Mouse (Mus musculus) neural tube, embryonic 13.5 days (tissue): ENCODE data around the gene Pon2. TPM values are rescaled to one million over a fixed set of nuclear protein-coding genes. Genes with fewer than 3 reads are reported as not detected.
A peak's percentile ranks its signal among the peaks of the same experiment; 100 is the strongest.

Source experiments
- ATAC-seq: fragments of 200-750 bp; cut with Nextera tagmentation; 2 replicates; pipeline ENCODE4 v1.8.0; 2017; ENCODE audit warnings: low read depth, mild to moderate bottlenecking, moderate TSS enrichment, moderate library complexity
- H3K27ac ChIP-seq: fragments of 300-500 bp; sonication (generic); replicated peaks from 2 replicates; pipeline ENCODE4 v1.5.1; 2015; ENCODE audit warnings: moderate library complexity, mild to moderate bottlenecking, inconsistent platforms
- H3K27me3 ChIP-seq: fragments of 300-500 bp; sonication (generic); 2 replicates; pipeline ENCODE4 v1.6.1; 2015; ENCODE audit warnings: mild to moderate bottlenecking, inconsistent platforms
- H3K36me3 ChIP-seq: fragments of 300-500 bp; sonication (generic); 2 replicates; pipeline ENCODE4 v1.6.1; 2015; ENCODE audit warnings: mild to moderate bottlenecking, inconsistent platforms
- H3K4me1 ChIP-seq: fragments of 300-500 bp; sonication (generic); replicated peaks from 2 replicates; pipeline ENCODE4 v1.6.1; 2015; ENCODE audit warnings: inconsistent platforms
- H3K4me2 ChIP-seq: fragments of 300-500 bp; sonication (generic); 2 replicates; pipeline ENCODE4 v1.6.1; 2015; ENCODE audit warnings: inconsistent platforms, mild to moderate bottlenecking, moderate library complexity
- H3K4me3 ChIP-seq: fragments of 300-500 bp; sonication (generic); 2 replicates; pipeline ENCODE4 v1.5.1; 2015; ENCODE audit warnings: mild to moderate bottlenecking, inconsistent platforms
- H3K9ac ChIP-seq: fragments of 300-500 bp; sonication (generic); 2 replicates; pipeline ENCODE4 v1.6.1; 2015; ENCODE audit warnings: moderate library complexity, mild to moderate bottlenecking, inconsistent platforms
- H3K9me3 ChIP-seq: fragments of 300-500 bp; sonication (generic); 2 replicates; pipeline ENCODE4 v1.6.1; 2016; ENCODE audit warnings: inconsistent platforms
- WGBS: fragments of 180-500 bp; shearing (Covaris S2); methylation state at CpG from one replicate; pipeline ENCODE4 v1.1.7; 2015; 5-methylcytosine and 5-hydroxymethylcytosine counted together
- polyA plus RNA-seq: library from polyadenylated mRNA; unstranded; fragments of >200 nt; fragmentation: Nextera tagmentation; extraction: Ambion mirVana; gene quantifications from 2 replicates; pipeline ENCODE4 v1.2.1, GENCODE M21; 2015

Pon2 gene
- polyA plus RNA-seq, 1 experiment from 2014 or later: 35.4 TPM

DNA sequence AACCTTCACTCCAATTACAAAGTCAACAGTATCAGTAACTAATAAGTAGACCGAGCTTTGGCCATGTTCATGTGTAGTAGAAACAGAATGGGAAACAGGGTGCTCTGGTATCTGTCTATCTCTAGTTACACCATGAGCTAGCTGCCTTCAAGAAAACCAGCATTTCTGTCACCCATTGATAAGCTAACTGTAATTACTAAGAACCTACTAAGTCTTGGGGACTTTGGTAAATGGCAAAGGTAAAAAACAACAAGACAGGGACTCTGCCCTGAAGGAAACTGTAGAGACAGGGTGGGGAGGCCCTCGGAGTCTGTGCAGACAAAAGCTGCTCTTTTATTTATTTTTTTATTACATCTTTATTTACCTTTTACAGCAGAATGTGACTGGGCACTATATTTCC is 10.9 kb downstream of the Pon2 start:
- Histone ChIP-seq H3K9me3 (no peaks in the 10 kb centered on the region), H3K4me2 (no peak overlapping the region), H3K4me1 (peaks cover 27% of the 10 kb centered on the region), H3K27me3 (no peaks in the 10 kb centered on the region), H3K9ac (no peak overlapping the region), H3K36me3 (no peaks in the 10 kb centered on the region), H3K27ac (no peak overlapping the region), H3K4me3 (no peak overlapping the region)
- WGBS: 91% methylated on average over 2 of the region's 2 CpGs
- no peak for ATAC-seq

DNA sequence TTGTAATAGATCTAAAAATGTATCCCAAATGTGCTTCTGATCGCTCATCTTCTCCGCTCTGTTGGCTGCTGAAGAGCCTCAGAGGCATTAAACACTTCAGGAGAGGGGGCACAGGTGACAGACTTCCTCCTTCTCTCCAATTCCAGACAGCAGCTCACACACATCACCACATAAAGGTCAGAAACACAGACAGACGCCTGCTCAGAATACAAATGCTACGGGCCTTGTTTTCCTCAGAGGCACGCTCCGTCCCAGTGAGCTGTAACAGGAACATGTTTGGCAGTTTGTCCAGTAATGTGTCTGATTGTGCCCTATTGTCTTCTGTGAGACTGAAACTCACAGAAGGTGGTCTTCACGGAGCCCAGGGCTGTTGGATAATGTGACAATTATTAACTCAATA is 15.8 kb downstream of the Pon2 start:
- Histone ChIP-seq H3K36me3 (no peaks in the 10 kb centered on the region), H3K9ac (no peak overlapping the region), H3K4me2 (no peak overlapping the region), H3K4me1 (peaks cover 18% of the 10 kb centered on the region), H3K27me3 (no peaks in the 10 kb centered on the region), H3K4me3 (no peak overlapping the region), H3K27ac (0 out of 2 replicates have a peak overlapping the region, but pooled peaks have one; percentile 10), H3K9me3 (no peaks in the 10 kb centered on the region)
- no peak for ATAC-seq
- whole genome bisulfite sequencing: 34% methylated on average over 7 of the region's 7 CpGs

DNA sequence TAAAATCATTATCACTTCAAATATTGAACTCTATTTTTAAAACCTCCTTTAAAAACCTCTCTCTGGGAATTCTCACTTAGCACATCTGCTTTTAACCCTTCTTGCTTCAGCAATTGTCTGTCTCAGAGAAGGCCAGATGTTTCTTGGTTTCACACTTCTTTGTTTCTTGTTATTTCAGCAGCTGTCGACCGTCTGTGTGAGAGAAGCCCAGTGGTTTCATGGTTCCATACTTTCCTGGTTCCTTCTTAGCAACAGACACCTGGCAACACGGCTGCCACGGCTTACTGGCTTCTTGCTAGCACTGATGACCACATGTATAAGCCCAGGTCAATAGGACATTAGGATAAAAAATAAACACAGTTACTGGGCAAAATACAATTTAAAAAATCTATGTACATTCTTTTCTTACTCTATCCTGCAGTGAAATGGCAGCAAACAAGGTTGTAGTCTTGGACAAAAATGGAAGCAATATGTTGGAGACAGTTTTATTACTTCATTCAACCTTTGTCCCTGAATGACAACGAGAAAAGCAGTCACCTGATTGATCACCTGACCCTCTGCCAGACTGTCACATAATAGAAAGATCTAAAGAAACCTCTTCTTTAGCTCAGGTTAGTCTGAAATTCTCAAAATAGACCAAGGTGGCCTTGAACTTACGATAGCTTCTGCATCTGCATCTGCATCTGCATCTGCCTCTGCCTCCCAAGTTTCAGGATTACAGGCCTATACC is 17.5 kb downstream of the Pon2 start:
- Histone ChIP-seq H3K36me3 (peaks cover 5% of the 10 kb centered on the region; the same call in 1 of the 2 replicates), H3K9ac (no peak overlapping the region), H3K9me3 (no peaks in the 10 kb centered on the region), H3K4me1 (peaks cover 18% of the 10 kb centered on the region), H3K4me3 (no peak overlapping the region), H3K27ac (no peak overlapping the region), H3K4me2 (no peak overlapping the region), H3K27me3 (no peaks in the 10 kb centered on the region)
- 57% methylated on average over 6 of the region's 6 CpGs for WGBS
- ATAC-seq: no peak

DNA sequence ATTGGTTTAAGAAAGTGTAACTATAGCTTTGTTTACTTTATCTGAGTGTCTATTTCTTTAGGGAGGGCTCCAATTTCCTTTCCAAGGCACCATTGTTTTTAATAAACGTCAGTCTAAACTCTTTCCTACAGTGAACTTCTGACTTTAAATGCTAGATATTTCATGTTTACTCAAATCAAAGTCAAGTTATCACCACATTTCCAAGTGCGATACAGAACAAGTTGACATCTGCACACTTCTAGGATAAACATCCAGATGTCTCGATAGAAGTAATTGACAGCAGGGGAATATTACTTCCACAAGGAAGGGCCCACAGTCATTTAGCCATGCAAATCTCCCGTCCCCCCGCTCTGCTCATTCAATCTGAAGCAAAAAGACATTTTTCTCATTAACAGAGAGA is 20.3 kb downstream of the Pon2 start:
- no peak for ATAC-seq
- Histone ChIP-seq H3K9me3 (no peaks in the 10 kb centered on the region), H3K9ac (no peak overlapping the region), H3K27me3 (no peaks in the 10 kb centered on the region), H3K27ac (no peak overlapping the region), H3K4me1 (peaks cover 17% of the 10 kb centered on the region), H3K4me2 (no peak overlapping the region), H3K36me3 (peaks cover 5% of the 10 kb centered on the region; the same call in 1 of the 2 replicates), H3K4me3 (no peak overlapping the region)
- WGBS: 61% methylated on average over 5 of the region's 5 CpGs

DNA sequence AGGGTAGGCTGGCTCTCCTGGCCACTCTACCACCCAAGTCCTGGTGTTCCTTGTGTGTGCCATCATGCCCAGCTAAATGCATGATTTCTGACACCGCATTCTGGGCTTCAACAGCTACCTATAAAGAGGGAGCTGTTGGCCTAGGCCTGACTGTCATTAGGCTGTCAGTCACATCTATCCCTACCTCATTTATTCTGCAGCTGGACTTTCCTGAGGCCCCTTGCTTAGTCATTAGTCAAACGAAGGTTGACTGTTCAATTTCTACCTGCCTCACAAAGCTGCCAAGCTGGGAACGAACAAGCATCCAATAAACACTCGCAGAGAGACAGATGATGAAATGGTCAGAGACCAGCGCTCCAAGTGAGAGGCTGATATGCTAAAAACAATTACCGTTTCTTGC is 28.6 kb downstream of the Pon2 start:
- Histone ChIP-seq H3K27me3 (no peaks in the 10 kb centered on the region), H3K9ac (no peak overlapping the region), H3K27ac (no peak overlapping the region)

DNA sequence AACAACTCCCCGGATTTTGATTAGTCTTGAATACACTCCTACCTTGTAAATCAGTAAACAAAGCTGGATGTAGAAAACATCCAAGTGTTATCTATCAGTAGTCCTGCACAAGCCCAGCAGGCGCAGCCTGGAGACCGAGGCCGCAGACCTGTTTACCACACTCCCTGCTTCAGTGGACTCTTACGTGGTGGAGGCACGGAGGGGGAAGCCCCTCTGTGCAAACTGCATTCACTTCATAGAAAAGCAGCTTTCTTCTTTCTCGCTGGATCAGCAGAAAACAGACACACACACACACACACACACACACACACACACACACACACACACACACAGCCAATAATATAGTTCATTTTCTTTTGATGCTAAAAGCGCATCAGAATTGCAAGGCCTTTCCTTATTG is 33.5 kb downstream of the Pon2 start:
- Histone ChIP-seq H3K4me1 (no peaks in the 10 kb centered on the region), H3K9me3 (no peaks in the 10 kb centered on the region), H3K9ac (no peak overlapping the region), H3K4me3 (no peak overlapping the region), H3K4me2 (no peak overlapping the region), H3K27me3 (no peaks in the 10 kb centered on the region), H3K36me3 (no peaks in the 10 kb centered on the region), H3K27ac (no peak overlapping the region)
- 77% methylated on average over 8 of the region's 8 CpGs for WGBS
- no peak for ATAC-seq

More for the DNA sequence above, 28.6 kb downstream of the Pon2 start:
- Histone ChIP-seq H3K36me3 (0 out of 2 replicates have a peak, but pooled peaks cover 6% of the 10 kb centered on the region), H3K4me2 (no peak overlapping the region), H3K4me3 (no peak overlapping the region), H3K4me1 (no peaks in the 10 kb centered on the region), H3K9me3 (no peaks in the 10 kb centered on the region)
- no peak for ATAC-seq
- 87% methylated on average over 6 of the region's 6 CpGs for WGBS

DNA sequence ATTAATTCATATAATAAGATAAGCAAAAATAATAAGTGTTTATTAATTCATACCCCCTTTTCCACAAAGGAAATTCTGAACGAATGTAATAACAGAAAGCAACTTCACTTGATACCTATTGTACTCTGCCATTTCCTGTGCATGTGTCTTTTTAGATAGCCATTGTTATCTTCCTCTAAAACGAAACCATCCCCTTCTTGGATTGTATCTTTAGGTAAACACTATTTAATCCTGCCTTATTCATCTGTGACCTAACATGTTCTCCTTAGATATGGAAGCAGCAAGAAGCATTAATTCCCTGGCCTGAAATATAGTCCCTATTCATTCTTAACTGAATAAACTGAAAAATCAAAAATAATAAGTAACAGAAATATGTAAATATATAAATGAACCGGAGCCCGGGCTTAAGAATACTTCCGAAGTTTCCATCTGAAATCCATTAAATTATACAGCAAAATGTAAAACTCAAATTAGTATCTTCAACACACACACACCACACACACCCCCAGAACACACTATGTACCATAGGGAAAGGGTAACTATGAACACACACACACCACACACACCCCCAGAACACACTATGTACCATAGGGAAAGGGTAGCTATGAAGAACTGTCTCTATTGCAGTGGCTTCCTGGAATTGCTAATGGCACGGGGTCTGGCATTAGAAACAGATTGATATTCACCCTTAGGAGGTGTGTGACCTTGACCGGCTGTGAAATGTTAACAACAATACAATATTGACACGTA is 34.8 kb downstream of the Pon2 start:
- H3K36me3 ChIP-seq: no peaks in the 10 kb centered on the region
- no peak overlapping the region for H3K4me2 ChIP-seq
- 82% methylated on average over 8 of the region's 8 CpGs for WGBS
- ATAC-seq: no peak
- H3K27ac ChIP-seq: no peak overlapping the region
- H3K4me3 ChIP-seq: no peak overlapping the region
- H3K4me1 ChIP-seq: no peaks in the 10 kb centered on the region
- no peaks in the 10 kb centered on the region for H3K27me3 ChIP-seq
- H3K9me3 ChIP-seq: no peaks in the 10 kb centered on the region
- H3K9ac ChIP-seq: no peak overlapping the region

DNA sequence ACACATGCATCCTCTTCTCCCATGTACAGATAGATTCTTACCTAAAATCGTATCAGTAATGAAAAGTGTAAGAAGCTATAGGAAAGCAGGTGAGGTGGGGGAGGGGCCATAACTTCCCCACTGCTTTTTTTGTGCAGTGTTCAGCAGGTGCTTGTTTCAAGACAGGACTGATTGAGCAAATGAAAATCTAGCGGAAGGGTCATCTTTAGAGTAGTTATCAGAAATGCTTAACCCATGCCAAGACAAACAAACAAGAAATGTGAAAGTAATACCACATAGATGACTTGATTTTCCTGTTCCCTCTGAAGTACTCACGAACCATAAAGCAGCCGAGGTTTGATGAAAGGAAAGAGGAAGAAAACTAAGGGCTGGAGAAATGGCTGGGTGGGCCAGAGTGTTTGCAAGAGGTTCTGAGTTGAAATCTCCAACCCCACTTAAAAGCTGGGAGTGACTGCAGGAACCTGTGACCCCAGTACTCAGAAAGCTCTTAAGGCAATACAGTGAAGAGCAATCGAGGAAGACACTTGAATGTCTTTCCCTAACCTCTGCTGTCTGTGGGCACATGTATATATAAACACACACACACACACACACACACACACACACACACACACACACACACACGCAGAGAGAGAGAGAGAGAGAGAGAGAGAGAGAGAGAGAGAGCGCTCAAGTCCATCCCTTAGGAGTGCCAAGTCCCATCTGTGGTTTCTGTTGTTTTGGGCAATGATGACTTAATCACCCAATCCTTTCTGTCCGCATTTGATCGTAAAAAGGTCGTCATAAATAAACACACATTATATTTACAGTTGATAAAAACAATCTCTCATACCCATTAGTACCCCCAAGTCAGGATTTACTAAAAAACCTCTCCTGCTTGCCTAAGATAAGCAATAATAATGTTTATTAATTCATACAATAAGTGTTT is 35.7 kb downstream of the Pon2 start:
- no peak overlapping the region for H3K4me2 ChIP-seq
- H3K27ac ChIP-seq: no peak overlapping the region
- no peak overlapping the region for H3K9ac ChIP-seq
- ATAC-seq: no peak
- no peaks in the 10 kb centered on the region for H3K4me1 ChIP-seq
- no peaks in the 10 kb centered on the region for H3K27me3 ChIP-seq
- 70% methylated on average over 9 of the region's 10 CpGs for WGBS
- no peaks in the 10 kb centered on the region for H3K9me3 ChIP-seq
- H3K4me3 ChIP-seq: no peak overlapping the region
- no peaks in the 10 kb centered on the region for H3K36me3 ChIP-seq

DNA sequence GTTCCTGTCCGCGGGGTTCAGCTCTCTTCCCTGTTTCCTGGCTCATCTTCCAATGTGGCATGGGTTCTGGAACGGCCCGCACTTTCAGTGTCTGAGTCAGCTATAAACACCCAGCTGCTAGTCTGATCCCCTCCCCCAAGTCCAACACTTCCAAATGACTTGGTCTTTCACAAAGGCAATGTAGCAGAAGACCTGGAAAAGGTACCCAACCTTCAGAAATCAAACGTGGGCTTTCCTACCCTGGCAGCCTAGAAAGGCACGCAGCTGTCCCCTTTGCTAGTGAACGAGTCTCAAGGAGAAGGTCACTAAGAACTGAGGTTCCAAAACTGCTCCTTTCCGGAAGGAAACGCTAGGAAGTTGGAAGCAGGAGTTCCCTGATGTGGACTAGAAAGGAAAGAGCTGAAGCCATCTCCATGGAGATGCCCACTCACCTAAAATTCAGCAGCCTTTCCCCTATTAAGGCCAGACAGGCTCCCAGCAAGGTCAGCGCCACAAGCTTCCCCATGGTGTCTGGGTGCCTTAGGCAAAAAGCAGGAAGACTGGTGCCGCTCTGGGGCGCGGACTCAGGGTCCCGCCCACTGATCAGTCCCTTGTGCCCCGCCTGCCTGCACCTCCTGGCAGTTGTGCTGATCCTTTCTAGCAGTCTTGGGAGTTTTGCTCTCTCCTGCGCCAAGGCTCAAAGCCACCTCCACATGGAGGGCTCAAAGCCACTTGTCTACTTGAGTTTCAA is 42.4 kb downstream of the Pon2 start, which contains the start of gene Pon3:
Gene Pon3, minus strand, starts transcription at position 565 of the 730 bp plus-strand sequence.
- Histone ChIP-seq H3K9ac (peak within 1 kb of the TSS; percentile 9; the same call in 1 of the 2 replicates), H3K4me3 (peak within 1 kb of the TSS; percentile 19)
- ATAC-seq: 0 out of 2 replicates have a peak, but pooled peaks have one; percentile 27

DNA sequence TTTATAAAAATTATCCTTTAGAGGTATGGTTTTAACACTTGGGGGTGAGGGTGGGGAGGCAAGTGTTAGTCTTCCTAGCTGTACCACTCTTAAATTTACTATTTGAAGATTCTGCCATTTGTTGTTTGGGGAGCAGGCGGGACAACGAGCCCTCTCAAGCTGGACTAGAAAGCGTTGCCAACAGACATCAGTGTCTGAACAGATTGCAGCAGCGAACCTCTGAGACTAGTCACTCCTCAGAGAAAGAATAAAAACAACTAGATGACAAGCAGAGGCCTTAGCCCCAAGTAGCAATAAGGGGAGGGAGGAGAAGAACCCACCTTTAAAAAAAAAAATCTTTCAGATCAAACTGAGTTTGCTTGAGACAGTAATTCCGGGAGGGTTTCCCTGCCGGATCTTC is 43.0 kb downstream of the Pon2 start:
- Histone ChIP-seq H3K9ac (no peak overlapping the region), H3K27ac (no peak overlapping the region), H3K27me3 (no peaks in the 10 kb centered on the region), H3K4me2 (peak overlapping the region; percentile 49), H3K4me3 (peak overlapping the region; percentile 19; the same call in 1 of the 2 replicates), H3K9me3 (no peaks in the 10 kb centered on the region), H3K4me1 (0 out of 2 replicates have a peak, but pooled peaks cover 5% of the 10 kb centered on the region), H3K36me3 (no peaks in the 10 kb centered on the region)
- no peak for ATAC-seq
- WGBS: 61% methylated on average over 6 of the region's 6 CpGs

More for the DNA sequence above, 42.4 kb downstream of the Pon2 start, which contains the start of gene Pon3:
- Histone ChIP-seq H3K4me1 (0 out of 2 replicates have a peak, but pooled peaks cover 5% of the 10 kb centered on the region), H3K9me3 (no peaks in the 10 kb centered on the region), H3K4me2 (peak within 1 kb of the TSS; percentile 49), H3K27me3 (no peaks in the 10 kb centered on the region), H3K36me3 (no peaks in the 10 kb centered on the region), H3K27ac (no peak within 1 kb of the TSS)
- WGBS: 11% methylated on average over 16 of the region's 16 CpGs

DNA sequence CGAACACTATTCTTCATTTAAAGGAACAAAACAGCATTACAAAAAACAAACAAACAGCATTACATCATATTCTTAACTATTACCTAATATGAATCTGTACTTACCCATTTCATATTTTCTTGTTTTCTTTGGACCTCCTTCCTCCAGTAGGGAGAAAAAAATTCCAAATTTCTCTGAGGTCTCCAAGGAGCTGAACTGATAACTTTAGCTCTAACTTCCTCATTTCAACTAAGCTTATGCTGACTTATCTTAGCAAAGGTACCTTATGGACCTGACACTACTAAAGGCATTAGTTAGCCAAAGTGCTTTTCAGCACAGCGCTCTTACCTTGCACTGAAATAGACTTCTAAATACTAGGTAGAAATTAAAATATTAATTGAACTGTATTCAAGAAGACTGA is 43.4 kb downstream of the Pon2 start:
- Histone ChIP-seq H3K4me3 (no peak overlapping the region), H3K27ac (no peak overlapping the region), H3K27me3 (no peaks in the 10 kb centered on the region), H3K9ac (no peak overlapping the region), H3K9me3 (no peaks in the 10 kb centered on the region), H3K4me2 (no peak overlapping the region), H3K4me1 (0 out of 2 replicates have a peak, but pooled peaks cover 5% of the 10 kb centered on the region), H3K36me3 (no peaks in the 10 kb centered on the region)
- ATAC-seq: no peak
- WGBS: 94% methylated on average over 2 of the region's 2 CpGs
